Mouse (Mus musculus) ES-E14 (cell line): ENCODE measurements at regions not wholly inside any gene's neighbourhood (a gene's known extent, or its start where the extent isn't known, plus 50 kb on each side); places are given as distances from the start of the nearest gene placed in this dataset.

ENCODE experiments used
- DNase-seq: peaks from one replicate; pipeline ENCODE4 v3.0.0-alpha.2; 2013; ENCODE audit warnings: low read depth, low spot score
- H3K27ac ChIP-seq: 2 replicates; pipeline ENCODE4 v1.5.1; 2012; ENCODE audit warnings: low read depth, mild to moderate bottlenecking, low read length, moderate library complexity, mixed read lengths; ENCODE audit not compliant: poor library complexity, insufficient read depth, severe bottlenecking
- H3K36me3 ChIP-seq: 2 replicates; pipeline ENCODE4 v1.6.1; 2012; ENCODE audit warnings: mild to moderate bottlenecking, low read length, moderate library complexity, mixed read lengths; ENCODE audit not compliant: control insufficient read depth, poor library complexity, insufficient read depth, severe bottlenecking
- H3K4me1 ChIP-seq, 2 experiments: fragments of 150-350 bp in 1 of 2; sonication (generic) in 1 of 2; 2 replicates each; pipeline ENCODE4 v1.6.1; 2012; ENCODE audit warnings: low read length in 2 of 2, mild to moderate bottlenecking in 1 of 2, mixed read lengths in 1 of 2; ENCODE audit not compliant: control insufficient read depth in 2 of 2, insufficient read depth in 2 of 2, poor library complexity in 1 of 2
- H3K4me3 ChIP-seq, 2 experiments: fragments of 150-350 bp in 1 of 2; sonication (generic) in 1 of 2; 2 replicates each; pipeline ENCODE4 v1.5.1; 2012; ENCODE audit warnings: low read length in 2 of 2, low read depth in 1 of 2, mild to moderate bottlenecking in 1 of 2, mixed read lengths in 1 of 2; ENCODE audit not compliant: insufficient read depth in 1 of 2, poor library complexity in 1 of 2, severe bottlenecking in 1 of 2
- H3K9ac ChIP-seq: 2 replicates; pipeline ENCODE4 v1.6.1; 2012; ENCODE audit warnings: low read depth, mild to moderate bottlenecking, low read length, mixed read lengths; ENCODE audit not compliant: poor library complexity, insufficient read depth, severe bottlenecking
- H3K9me3 ChIP-seq: fragments of 150-350 bp; sonication (generic); 2 replicates; pipeline ENCODE4 v1.6.1; 2012; ENCODE audit warnings: low read depth, mild to moderate bottlenecking, low read length; ENCODE audit not compliant: control insufficient read depth, insufficient read depth
- CHD2 ChIP-seq: IDR thresholded peaks from 2 replicates; pipeline ENCODE4 v1.6.1; 2014; ENCODE audit warnings: mild to moderate bottlenecking, low read depth, low read length, inconsistent platforms
- HCFC1 ChIP-seq: IDR thresholded peaks from 2 replicates; pipeline ENCODE4 v1.6.1; 2012; ENCODE audit warnings: low read length, inconsistent platforms, borderline replicate concordance; ENCODE audit not compliant: insufficient read depth
- MAFK ChIP-seq: IDR thresholded peaks from 2 replicates; pipeline ENCODE4 v1.6.1; 2014; ENCODE audit warnings: mild to moderate bottlenecking, low read depth, low read length, inconsistent platforms; ENCODE audit not compliant: insufficient read depth
- ZC3H11A ChIP-seq: IDR thresholded peaks from 2 replicates; pipeline ENCODE4 v1.6.1; 2012; ENCODE audit warnings: low read depth, mild to moderate bottlenecking, inconsistent platforms, low read length, borderline replicate concordance
- ZNF384 ChIP-seq: IDR thresholded peaks from 2 replicates; pipeline ENCODE4 v1.6.1; 2012; ENCODE audit warnings: low read depth, low read length, inconsistent platforms
- in situ Hi-C, 2 experiments: fragments of 600-800 bp; cut with MboI; formaldehyde crosslinking; loops; one replicate each; pipeline ENCODE4 v1.15.1; 2025; ENCODE audit warnings: low sequenced_read_pairs in 2 of 2, inconsistent platforms in 1 of 2; ENCODE audit not compliant: unreplicated experiment in 2 of 2

DNA sequence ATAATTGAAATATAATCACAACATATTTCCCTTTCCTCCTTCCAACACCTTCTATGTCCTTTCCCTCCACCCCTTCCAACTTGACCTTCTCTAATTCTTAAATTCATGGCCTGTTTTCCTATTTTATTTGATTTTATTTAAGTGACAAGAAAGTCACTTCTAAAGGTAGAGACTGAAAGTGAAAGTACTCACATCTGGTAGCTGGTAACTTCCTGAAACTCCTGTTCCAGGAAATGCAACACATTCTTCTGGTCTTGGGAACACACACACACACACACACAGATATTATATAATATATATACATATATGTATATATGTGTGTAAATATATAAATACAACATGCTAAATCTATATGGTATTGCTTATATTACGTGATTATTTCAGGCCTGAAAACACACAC, 183.2 kb upstream of the Esx1 start:
- H3K9me3 ChIP-seq = no peaks in the 10 kb centered on the region
- no peaks in the 10 kb centered on the region for H3K36me3 ChIP-seq
- no peak overlapping the region for H3K27ac ChIP-seq
- no peak overlapping the region for H3K4me3 ChIP-seq
- no peak for DNase-seq
- H3K9ac ChIP-seq = no peak overlapping the region
- no peaks in the 10 kb centered on the region for H3K4me1 ChIP-seq
- no peak for TF ChIP-seq MAFK
- in situ Hi-C loops = no loop called here

DNA sequence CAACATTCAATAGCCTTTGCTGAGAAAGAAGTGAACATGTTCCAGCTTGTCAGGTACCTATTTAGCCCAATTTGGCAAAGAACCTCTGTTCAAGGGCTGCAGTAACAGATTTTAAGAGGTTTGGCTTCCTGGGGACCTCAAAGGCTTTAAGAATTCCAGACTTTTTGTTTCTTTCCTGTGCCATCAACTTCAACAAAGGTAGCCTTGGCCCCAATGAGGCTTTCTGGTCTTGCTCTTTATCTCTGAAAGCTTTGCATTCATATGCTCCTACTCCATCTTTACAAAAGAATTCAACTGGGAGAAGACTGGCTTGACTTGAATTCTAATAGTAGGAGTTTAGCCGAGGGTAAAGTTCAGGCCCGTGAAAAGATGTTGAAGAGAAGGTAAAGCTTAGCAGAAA, 144.1 kb upstream of the Esx1 start:
- TF ChIP-seq ZNF384 (no peak), MAFK (no peak), CHD2 (no peak), HCFC1 (no peak), ZC3H11A (no peak)
- Histone ChIP-seq H3K4me3 (no peak overlapping the region), H3K4me1 (no peaks in the 10 kb centered on the region; a peak in 1 of 4 replicates), H3K27ac (no peak overlapping the region), H3K9me3 (no peaks in the 10 kb centered on the region), H3K36me3 (no peaks in the 10 kb centered on the region), H3K9ac (no peak overlapping the region)
- DNase-seq = peak; percentile 27
- in situ Hi-C loops = no loop called here
